Mouse (Mus musculus) C2C12 (cell line): ENCODE measurements around the gene Prr5. TPM values are rescaled to one million over a fixed set of nuclear protein-coding genes. Genes with fewer than 3 reads are reported as not detected.

Experiments used
- H3K27me3 ChIP-seq: one replicate; pipeline ENCODE4 v1.6.1; 2011; ENCODE audit not compliant: control insufficient read depth, insufficient read depth, insufficient read length
- H3K36me3 ChIP-seq: one replicate; pipeline ENCODE4 v1.6.1; 2011; ENCODE audit not compliant: control insufficient read depth, insufficient read depth
- H3K4me3 ChIP-seq: one replicate; pipeline ENCODE4 v1.5.1; 2011; ENCODE audit warnings: mild to moderate bottlenecking, control low read depth; ENCODE audit not compliant: poor library complexity, insufficient read depth, severe bottlenecking
- H3K79me2 ChIP-seq: one replicate; pipeline ENCODE4 v1.6.1; 2011; ENCODE audit not compliant: control insufficient read depth, insufficient read depth
- H3K79me3 ChIP-seq: one replicate; pipeline ENCODE4 v1.6.1; 2011; ENCODE audit warnings: low read depth, control low read depth
- H3ac ChIP-seq: one replicate; pipeline ENCODE3; 2011; ENCODE audit warnings: low read depth; ENCODE audit not compliant: control insufficient read depth, insufficient read length
- CEBPB ChIP-seq: IDR thresholded peaks from one replicate; pipeline ENCODE4 v1.6.1; 2011; ENCODE audit warnings: low read depth, mild to moderate bottlenecking, control low read depth, moderate library complexity
- CTCF ChIP-seq: IDR thresholded peaks from one replicate; pipeline ENCODE4 v1.5.1; 2011; ENCODE audit not compliant: control insufficient read depth, insufficient read depth, insufficient read length
- FOSL1 ChIP-seq: IDR thresholded peaks from one replicate; pipeline ENCODE4 v1.8.0; 2011; ENCODE audit warnings: mild to moderate bottlenecking, low read length; ENCODE audit not compliant: poor library complexity, insufficient read depth, severe bottlenecking
- MAX ChIP-seq: IDR thresholded peaks from one replicate; pipeline ENCODE4 v1.6.1; 2011; ENCODE audit warnings: mild to moderate bottlenecking, control low read depth
- MYOD1 ChIP-seq: IDR thresholded peaks from one replicate; pipeline ENCODE4 v1.6.1; 2011; ENCODE audit warnings: low read depth; ENCODE audit not compliant: control insufficient read depth, insufficient read length
- MYOG ChIP-seq: IDR thresholded peaks from one replicate; pipeline ENCODE4 v1.6.1; 2011; ENCODE audit not compliant: control insufficient read depth, insufficient read length; ENCODE audit errors: extremely low read depth
- USF1 ChIP-seq: IDR thresholded peaks from one replicate; pipeline ENCODE4 v1.6.1; 2011; ENCODE audit warnings: low read depth, mild to moderate bottlenecking, control low read depth, moderate library complexity
- polyA plus RNA-seq: library from polyadenylated mRNA; unstranded; fragments of >200 nt; fragmentation: generic; extraction: Trizol; gene quantifications from one replicate; pipeline ENCODE4 v1.2.1, GENCODE M21; 2012; ENCODE audit warnings: missing spikeins

The Prr5 gene
- polyA plus RNA-seq, 1 experiment: 9.9 TPM

DNA sequence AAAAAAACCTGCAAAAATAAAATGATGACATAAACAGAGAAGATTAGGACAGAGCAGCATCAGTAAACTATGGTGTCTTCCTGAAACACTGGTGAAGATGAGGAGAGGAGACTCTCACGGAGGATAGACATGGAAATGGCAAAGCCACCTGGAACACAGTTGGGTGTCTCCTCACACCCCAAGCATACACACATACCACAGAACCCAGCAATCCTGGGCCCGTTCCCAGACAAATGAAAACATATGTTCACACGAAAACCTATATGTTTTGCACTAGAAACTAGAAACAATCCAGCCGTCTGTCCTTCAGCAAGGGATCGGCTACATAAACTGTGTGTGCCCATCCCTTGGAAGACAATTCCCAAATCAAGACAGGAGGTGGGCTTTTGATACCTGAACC, 9.6 kb upstream of the Prr5 start:
- Histone ChIP-seq H3K4me3 (no peak overlapping the region), H3K79me3 (no peaks in the 10 kb centered on the region), H3K36me3 (no peaks in the 10 kb centered on the region), H3K79me2 (no peaks in the 10 kb centered on the region), H3K27me3 (no peaks in the 10 kb centered on the region), H3ac (no peak overlapping the region)
- TF ChIP-seq MAX (no peak), CEBPB (no peak), CTCF (no peak), MYOG (no peak), MYOD1 (no peak), USF1 (no peak), FOSL1 (no peak)

GRCm38 (mm10) chr15:84661274-84661673, 8.1 kb upstream of the Prr5 start:
- no peak for TF ChIP-seq MAX
- TF ChIP-seq USF1: no peak
- TF ChIP-seq CTCF: no peak
- TF ChIP-seq MYOG: no peak
- TF ChIP-seq CEBPB: no peak
- no peak for TF ChIP-seq MYOD1
- no peak for TF ChIP-seq FOSL1
- no peak overlapping the region for H3ac ChIP-seq
- H3K36me3 ChIP-seq: no peaks in the 10 kb centered on the region
- no peaks in the 10 kb centered on the region for H3K79me3 ChIP-seq
- no peaks in the 10 kb centered on the region for H3K27me3 ChIP-seq
- no peak overlapping the region for H3K4me3 ChIP-seq
- no peaks in the 10 kb centered on the region for H3K79me2 ChIP-seq

GRCm38 (mm10) chr15:84662952-84663684, 6.3 kb upstream of the Prr5 start:
- no peaks in the 10 kb centered on the region for H3K79me2 ChIP-seq
- H3ac ChIP-seq: peak overlapping the region; percentile 27
- no peaks in the 10 kb centered on the region for H3K27me3 ChIP-seq
- no peak overlapping the region for H3K4me3 ChIP-seq
- no peaks in the 10 kb centered on the region for H3K79me3 ChIP-seq
- no peaks in the 10 kb centered on the region for H3K36me3 ChIP-seq
- TF ChIP-seq USF1 (no peak), MYOD1 (no peak), CTCF (no peak), CEBPB (no peak), MYOG (no peak)

GRCm38 (mm10) chr15:84663685-84664060, 5.7 kb upstream of the Prr5 start:
- H3K4me3 ChIP-seq: no peak overlapping the region
- H3K27me3 ChIP-seq: no peaks in the 10 kb centered on the region
- no peaks in the 10 kb centered on the region for H3K79me2 ChIP-seq
- H3K79me3 ChIP-seq: no peaks in the 10 kb centered on the region
- TF ChIP-seq CTCF: no peak
- TF ChIP-seq MYOG: no peak
- no peak for TF ChIP-seq MYOD1
- no peaks in the 10 kb centered on the region for H3K36me3 ChIP-seq
- peak overlapping the region; percentile 21 for H3ac ChIP-seq

DNA sequence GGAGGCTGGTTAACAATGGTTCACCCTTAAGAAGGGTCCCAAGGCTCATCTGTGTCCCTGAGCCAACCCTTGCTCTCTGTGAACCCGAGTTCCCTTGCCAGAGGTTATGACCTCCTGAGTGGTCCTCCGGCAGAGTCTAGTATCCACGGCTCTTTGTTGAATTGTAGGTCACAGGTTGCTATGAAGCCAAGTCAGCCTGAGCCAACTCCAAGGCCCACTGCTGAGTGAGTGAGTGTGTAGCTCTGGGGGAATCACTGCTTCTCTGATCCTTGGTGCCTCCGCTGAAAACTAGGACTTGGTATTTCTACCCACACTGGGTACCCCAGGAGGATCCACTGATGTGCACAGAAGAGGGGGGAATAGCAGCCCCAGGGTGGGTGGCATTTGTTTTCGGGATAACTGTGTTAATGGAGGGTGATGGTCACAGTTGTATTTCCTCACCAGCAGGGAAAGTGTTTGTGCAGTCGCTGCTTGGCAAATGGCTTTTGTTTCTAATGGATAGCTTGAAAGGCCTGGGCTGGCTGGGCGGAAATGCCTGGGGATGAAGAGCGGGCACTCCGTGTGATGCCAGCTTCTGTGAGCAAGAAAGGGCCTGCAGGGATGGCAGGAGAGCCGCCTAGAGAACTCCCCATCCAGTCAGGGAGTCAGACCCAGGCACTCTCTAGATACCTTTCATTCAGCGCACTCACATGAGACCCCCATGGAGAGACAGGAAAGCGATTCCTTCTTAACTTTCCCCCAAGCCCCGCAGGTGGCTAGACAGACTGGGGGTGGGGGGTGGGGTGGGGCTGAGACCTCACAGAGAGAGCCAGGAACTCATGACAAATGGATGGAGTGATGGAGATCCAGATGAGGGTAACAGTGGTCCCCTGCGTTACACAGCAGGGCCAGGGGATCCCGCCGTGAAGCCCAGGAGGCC, 4.6 kb upstream of the Prr5 start:
- Histone ChIP-seq H3K27me3 (no peaks in the 10 kb centered on the region), H3K36me3 (no peaks in the 10 kb centered on the region)

More for the DNA sequence above, 4.6 kb upstream of the Prr5 start:
- Histone ChIP-seq H3K4me3 (no peak overlapping the region), H3ac (no peak overlapping the region), H3K79me3 (no peaks in the 10 kb centered on the region), H3K79me2 (no peaks in the 10 kb centered on the region)
- TF ChIP-seq MAX (no peak), MYOD1 (no peak), FOSL1 (no peak), CTCF (no peak), USF1 (no peak), MYOG (no peak), CEBPB (no peak)
